Mouse (Mus musculus) MEL (cell line): ENCODE data around the gene Stn1. TPM values are rescaled to one million over a fixed set of nuclear protein-coding genes. Genes with fewer than 3 reads are reported as not detected.

Experiments
- DNase-seq: peaks from one replicate; pipeline ENCODE4 v3.0.0; 2011; ENCODE audit warnings: low read depth, low spot score
- H3K27ac ChIP-seq: 2 replicates; pipeline ENCODE4 v1.5.1; 2012; ENCODE audit warnings: low read depth, mild to moderate bottlenecking, control low read depth, low read length, moderate library complexity; ENCODE audit not compliant: control insufficient read depth
- H3K27me3 ChIP-seq, 2 experiments: fragments of 150-350 bp in 1 of 2; sonication (generic) in 1 of 2; 2 replicates each; pipeline ENCODE4 v1.6.1; 2012; ENCODE audit warnings: low read length in 2 of 2, mild to moderate bottlenecking in 2 of 2, improper control_type of control experiment in 1 of 2, moderate library complexity in 1 of 2; ENCODE audit not compliant: insufficient read depth in 2 of 2, control insufficient read depth in 1 of 2
- H3K36me3 ChIP-seq, 2 experiments: 2 replicates each; pipeline ENCODE4 v1.6.1; 2012 to 2014; ENCODE audit warnings: low read length in 2 of 2, improper control_type of control experiment in 1 of 2, inconsistent platforms in 1 of 2, mild to moderate bottlenecking in 1 of 2; ENCODE audit not compliant: insufficient read depth in 2 of 2, control insufficient read depth in 1 of 2
- H3K4me1 ChIP-seq, 2 experiments: fragments of 150-350 bp in 1 of 2; sonication (generic) in 1 of 2; 2 replicates each; pipeline ENCODE4 v1.6.1; 2012; ENCODE audit warnings: low read length in 2 of 2, improper control_type of control experiment in 1 of 2, mild to moderate bottlenecking in 1 of 2; ENCODE audit not compliant: insufficient read depth in 2 of 2, control insufficient read depth in 1 of 2
- H3K4me3 ChIP-seq, 2 experiments: fragments of 150-350 bp in 1 of 2; sonication (generic) in 1 of 2; 2 replicates each; pipeline ENCODE4 v1.5.1; 2012; ENCODE audit warnings: low read depth in 2 of 2, low read length in 2 of 2, mild to moderate bottlenecking in 2 of 2, moderate library complexity in 2 of 2, control low read depth in 1 of 2, improper control_type of control experiment in 1 of 2; ENCODE audit not compliant: control insufficient read depth in 1 of 2, insufficient read depth in 1 of 2
- H3K79me2 ChIP-seq: 2 replicates; pipeline ENCODE4 v1.6.1; 2012; ENCODE audit warnings: mild to moderate bottlenecking, low read length, moderate library complexity; ENCODE audit not compliant: control insufficient read depth, poor library complexity, insufficient read depth
- H3K9ac ChIP-seq: 2 replicates; pipeline ENCODE4 v1.6.1; 2012; ENCODE audit warnings: low read depth, mild to moderate bottlenecking, control low read depth, low read length, moderate library complexity; ENCODE audit not compliant: control insufficient read depth, poor library complexity, severe bottlenecking
- H3K9me3 ChIP-seq: fragments of 150-350 bp; sonication (generic); replicated peaks from 2 replicates; pipeline ENCODE4 v1.6.1; 2012; ENCODE audit warnings: mild to moderate bottlenecking, low read length, improper control_type of control experiment, moderate library complexity; ENCODE audit not compliant: insufficient read depth
- BHLHE40 ChIP-seq: IDR thresholded peaks from 2 replicates; pipeline ENCODE4 v1.6.1; 2012; ENCODE audit warnings: low read depth, mild to moderate bottlenecking, inconsistent platforms, low read length, improper control_type of control experiment, borderline replicate concordance
- CHD1 ChIP-seq: IDR thresholded peaks from 2 replicates; pipeline ENCODE4 v1.6.1; 2012; ENCODE audit warnings: low read depth, mild to moderate bottlenecking, inconsistent platforms, low read length, improper control_type of control experiment
- CHD2 ChIP-seq: IDR thresholded peaks from 2 replicates; pipeline ENCODE4 v1.6.1; 2011; ENCODE audit warnings: low read length, improper control_type of control experiment
- CTCF ChIP-seq, 3 experiments: IDR thresholded peaks in 2 of 3; conservative IDR thresholded peaks in 1 of 3; 2 replicates each; pipeline ENCODE4 v1.5.1; 2011 to 2012; ENCODE audit warnings: low read length in 3 of 3, low read depth in 2 of 3, mild to moderate bottlenecking in 2 of 3, improper control_type of control experiment in 1 of 3, inconsistent platforms in 1 of 3, mixed read lengths in 1 of 3, moderate library complexity in 1 of 3; ENCODE audit not compliant: control insufficient read depth in 1 of 3, insufficient read depth in 1 of 3, poor library complexity in 1 of 3, severe bottlenecking in 1 of 3
- E2F4 ChIP-seq: IDR thresholded peaks from 2 replicates; pipeline ENCODE4 v1.6.1; 2011; ENCODE audit warnings: low read depth, low read length, improper control_type of control experiment, borderline replicate concordance
- ELF1 ChIP-seq: IDR thresholded peaks from 2 replicates; pipeline ENCODE4 v1.6.1; 2014; ENCODE audit warnings: low read depth, mild to moderate bottlenecking, inconsistent platforms, low read length, improper control_type of control experiment, moderate library complexity
- EP300 ChIP-seq, 2 experiments: IDR thresholded peaks; 2 replicates each; pipeline ENCODE4 v1.6.1; 2011; ENCODE audit warnings: improper control_type of control experiment in 2 of 2, low read length in 2 of 2, low read depth in 1 of 2, mild to moderate bottlenecking in 1 of 2
- ETS1 ChIP-seq: IDR thresholded peaks from 2 replicates; pipeline ENCODE4 v1.6.1; 2012; ENCODE audit warnings: low read depth, mild to moderate bottlenecking, inconsistent platforms, low read length, improper control_type of control experiment, moderate library complexity
- GABPA ChIP-seq: IDR thresholded peaks from 2 replicates; pipeline ENCODE4 v1.6.1; 2012; ENCODE audit warnings: low read depth, mild to moderate bottlenecking, inconsistent platforms, low read length, improper control_type of control experiment, moderate library complexity
- JUND ChIP-seq: IDR thresholded peaks from 2 replicates; pipeline ENCODE4 v1.6.1; 2011; ENCODE audit warnings: low read depth, mild to moderate bottlenecking, improper control_type of control experiment, low read length
- KAT2A ChIP-seq: conservative IDR thresholded peaks from 2 replicates; pipeline ENCODE4 v1.6.1; 2012; ENCODE audit warnings: low read depth, low read length, improper control_type of control experiment, inconsistent platforms
- MAFK ChIP-seq: IDR thresholded peaks from 2 replicates; pipeline ENCODE4 v1.6.1; 2011; ENCODE audit warnings: low read depth, mild to moderate bottlenecking, low read length, improper control_type of control experiment, borderline replicate concordance
- MAX ChIP-seq: IDR thresholded peaks from 2 replicates; pipeline ENCODE4 v1.6.1; 2011; ENCODE audit warnings: low read length, improper control_type of control experiment
- MEF2A ChIP-seq: IDR thresholded peaks from 2 replicates; pipeline ENCODE4 v1.6.1; 2014; ENCODE audit warnings: low read depth, mild to moderate bottlenecking, inconsistent platforms, low read length, improper control_type of control experiment; ENCODE audit not compliant: poor library complexity, insufficient replicate concordance, severe bottlenecking; ENCODE audit errors: extremely low read depth
- MXI1 ChIP-seq: IDR thresholded peaks from 2 replicates; pipeline ENCODE4 v1.6.1; 2011; ENCODE audit warnings: mild to moderate bottlenecking, low read depth, low read length, improper control_type of control experiment
- MYC ChIP-seq: IDR thresholded peaks from 2 replicates; pipeline ENCODE4 v1.6.1; 2011; ENCODE audit warnings: low read depth, mild to moderate bottlenecking, low read length, improper control_type of control experiment, moderate library complexity
- NRF1 ChIP-seq: IDR thresholded peaks from 2 replicates; pipeline ENCODE4 v1.6.1; 2014; ENCODE audit warnings: low read depth, mild to moderate bottlenecking, inconsistent platforms, low read length, improper control_type of control experiment, moderate library complexity; ENCODE audit not compliant: poor library complexity, insufficient read depth, severe bottlenecking
- POLR2AphosphoS5 ChIP-seq: IDR thresholded peaks from 2 replicates; pipeline ENCODE4 v1.6.1; 2012; ENCODE audit warnings: low read depth, borderline replicate concordance, mild to moderate bottlenecking, inconsistent platforms, low read length, moderate library complexity, mixed read lengths
- RAD21 ChIP-seq: IDR thresholded peaks from 2 replicates; pipeline ENCODE4 v1.6.1; 2011; ENCODE audit warnings: mild to moderate bottlenecking, low read depth, low read length, improper control_type of control experiment
- SIN3A ChIP-seq: IDR thresholded peaks from 2 replicates; pipeline ENCODE4 v1.6.1; 2012; ENCODE audit warnings: low read length, improper control_type of control experiment, inconsistent platforms
- SMC3 ChIP-seq: IDR thresholded peaks from 2 replicates; pipeline ENCODE4 v1.6.1; 2011; ENCODE audit warnings: low read depth, low read length, improper control_type of control experiment
- TCF12 ChIP-seq: IDR thresholded peaks from 2 replicates; pipeline ENCODE4 v1.6.1; 2014; ENCODE audit warnings: low read depth, mild to moderate bottlenecking, inconsistent platforms, low read length, improper control_type of control experiment, moderate library complexity
- ZC3H11A ChIP-seq: IDR thresholded peaks from 2 replicates; pipeline ENCODE4 v1.6.1; 2012; ENCODE audit warnings: low read depth, mild to moderate bottlenecking, inconsistent platforms, low read length, improper control_type of control experiment
- ZKSCAN1 ChIP-seq: IDR thresholded peaks from 2 replicates; pipeline ENCODE4 v1.6.1; 2012; ENCODE audit warnings: low read depth, mild to moderate bottlenecking, inconsistent platforms, low read length, improper control_type of control experiment, moderate library complexity
- ZMIZ1 ChIP-seq: IDR thresholded peaks from 2 replicates; pipeline ENCODE4 v1.6.1; 2012; ENCODE audit warnings: low read depth, mild to moderate bottlenecking, inconsistent platforms, low read length, improper control_type of control experiment, moderate library complexity
- ZNF384 ChIP-seq: IDR thresholded peaks from 2 replicates; pipeline ENCODE4 v1.6.1; 2012; ENCODE audit warnings: low read depth, mild to moderate bottlenecking, inconsistent platforms, low read length, improper control_type of control experiment
- polyA plus RNA-seq, 2 experiments: library from polyadenylated mRNA; stranded (reverse) in 1 of 2; unstranded in 1 of 2; fragments of >175 nt in 1 of 2; fragments of >200 nt in 1 of 2; gene quantifications; 2 replicates each; pipeline versions ENCODE4 v1.2.1 to v1.2.4; 2012; ENCODE audit warnings: low replicate concordance in 2 of 2, low read depth in 1 of 2; ENCODE audit not compliant: insufficient read length in 2 of 2, insufficient read depth in 1 of 2, missing spikeins in 1 of 2
- total RNA-seq: library from RNA; depleted of rRNA; stranded (reverse); fragments of 300-350 nt; gene quantifications from 2 replicates; pipeline ENCODE4 v1.2.3, GENCODE M21; 2012

Gene Stn1
- total and polyA plus RNA-seq, 3 experiments = 9.7 to 13.6 TPM; not detected in 1

- TF ChIP-seq MAX = no peak; the same call in 1 of the 2 replicates
- no peak for TF ChIP-seq ZKSCAN1
- no peak for TF ChIP-seq MAFK
- TF ChIP-seq ELF1 = no peak
- TF ChIP-seq CHD1 = 0 out of 2 replicates have a peak, but pooled peaks have one; percentile 6
Measured at GRCm38 (mm10) chr19:47507128-47508121, 29.9 kb downstream of the Stn1 start (continued).

GRCm38 (mm10) chr19:47503625-47504024 is 33.7 kb downstream of the Stn1 start:
- H3K36me3 ChIP-seq = no peaks in the 10 kb centered on the region; a peak in 1 of 4 replicates
- peak; percentile 74 for DNase-seq
- no peaks in the 10 kb centered on the region for H3K27me3 ChIP-seq
- no peak overlapping the region for H3K4me3 ChIP-seq
- no peaks in the 10 kb centered on the region for H3K9me3 ChIP-seq
- TF ChIP-seq CTCF (IDR thresholded peaks at IDR 0.05 in 2 of 3, conservative IDR thresholded peaks at IDR 0.05 in 1 of 3; ENCODE audit: control insufficient read depth in 1 of 3, insufficient read depth in 1 of 3, low read depth in 2 of 3, low read length in 3 of 3, poor library complexity in 1 of 3, severe bottlenecking in 1 of 3) (peak; percentile 55 to 95 (median 68)), SMC3 (peak; percentile 55), RAD21 (peak; percentile 42), TCF12 (no peak)
- H3K4me1 ChIP-seq = no peaks in the 10 kb centered on the region
- H3K27ac ChIP-seq = no peak overlapping the region
- H3K9ac ChIP-seq = no peak overlapping the region
- no peaks in the 10 kb centered on the region for H3K79me2 ChIP-seq

DNA sequence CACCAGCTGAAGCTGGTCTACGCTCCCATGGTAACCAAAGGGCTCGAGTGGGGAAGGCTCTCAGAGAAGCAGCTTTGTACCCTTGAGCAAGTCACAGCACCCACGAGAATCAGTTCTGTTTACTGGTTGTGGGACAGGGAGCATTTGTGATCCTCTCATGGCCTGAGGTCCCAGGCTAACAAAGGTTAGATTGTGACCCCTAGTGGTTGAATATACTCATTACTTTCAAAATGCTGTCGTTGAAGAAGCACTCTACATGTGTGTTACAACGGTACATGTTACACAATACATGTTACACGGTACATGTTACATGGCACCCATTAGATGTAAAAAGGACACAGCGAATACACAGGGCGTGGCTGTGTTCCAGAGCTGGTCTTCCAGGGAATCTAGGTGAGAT is 34.7 kb downstream of the Stn1 start:
- Histone ChIP-seq H3K4me1 (no peaks in the 10 kb centered on the region), H3K79me2 (no peaks in the 10 kb centered on the region), H3K9ac (no peak overlapping the region), H3K27me3 (no peaks in the 10 kb centered on the region), H3K27ac (no peak overlapping the region), H3K4me3 (no peak overlapping the region), H3K9me3 (no peaks in the 10 kb centered on the region), H3K36me3 (no peaks in the 10 kb centered on the region; a peak in 1 of 4 replicates)
- DNase-seq = peak; percentile 73
- TF ChIP-seq POLR2AphosphoS5 (no peak), MXI1 (no peak), RAD21 (peak; percentile 77), KAT2A (no peak), NRF1 (no peak), ETS1 (no peak), CTCF (IDR thresholded peaks at IDR 0.05 in 2 of 3, conservative IDR thresholded peaks at IDR 0.05 in 1 of 3; ENCODE audit: control insufficient read depth in 1 of 3, insufficient read depth in 1 of 3, low read depth in 2 of 3, low read length in 3 of 3, poor library complexity in 1 of 3, severe bottlenecking in 1 of 3) (peak; percentile 36 to 87 (median 80)), ZNF384 (no peak), MYC (no peak), CHD2 (no peak), ELF1 (no peak), EP300 (IDR thresholded peaks at IDR 0.05; ENCODE audit: low read depth in 1 of 2, low read length in 2 of 2) (no peak), JUND (no peak), ZMIZ1 (no peak), ZKSCAN1 (no peak), BHLHE40 (no peak), MAX (no peak), E2F4 (no peak), SIN3A (no peak), ZC3H11A (peak; percentile 48), MEF2A (no peak), GABPA (no peak)
